Comparison of ENCODE assay signal across 8 mouse cellular contexts in genomic region chr11:83754227-83754626, GRCm38 (mm10). TPM values are rescaled to one million over a fixed set of nuclear protein-coding genes. Genes with fewer than 3 reads are reported as not detected.
A peak's percentile ranks its signal among the peaks of the same experiment; 100 is the strongest.
DNase-seq lines count a peak whose midpoint lies in the region; ATAC-seq and TF ChIP-seq lines count a peak whose summit lies in the region.

No protein-coding gene starts in this region.

- peaks cover 31% of the 10 kb centered on the region for H3K36me3 ChIP-seq in heart, embryonic 14.5 days (ENCODE audit: control insufficient read depth, insufficient read depth, low read length)
- H3K36me3 ChIP-seq in hindbrain, embryonic 12.5 days = peaks cover 35% of the 10 kb centered on the region
- peaks cover 34% of the 10 kb centered on the region for H3K36me3 ChIP-seq in midbrain, embryonic 12.5 days

- peak overlapping the region; percentile 70 for H3K4me2 ChIP-seq in heart, embryonic 14.5 days (ENCODE audit: low read length)
- H3K4me2 ChIP-seq in hindbrain, embryonic 12.5 days (replicated peaks) = peak overlapping the region; percentile 81
- peak overlapping the region; percentile 72 for H3K4me2 ChIP-seq in midbrain, embryonic 12.5 days (replicated peaks)

- peak overlapping the region; percentile 83 for H3K9ac ChIP-seq in heart, embryonic 14.5 days (ENCODE audit: low read length)
- H3K9ac ChIP-seq in hindbrain, embryonic 12.5 days = peak overlapping the region; percentile 88
- peak overlapping the region; percentile 86 for H3K9ac ChIP-seq in midbrain, embryonic 12.5 days (replicated peaks)

- intact Hi-C loops in heart, postnatal 36 days (cut with DNase I) = no loop called here

- no peak for TF ChIP-seq CTCF in bone marrow, adult 2 months (IDR thresholded peaks at IDR 0.05; ENCODE audit: control insufficient read depth, insufficient read depth, low read length)

- peaks cover 17% of the 10 kb centered on the region for H3K27me3 ChIP-seq in heart, embryonic 14.5 days (ENCODE audit: control insufficient read depth, insufficient read depth, low read length)
- peaks cover 15% of the 10 kb centered on the region for H3K27me3 ChIP-seq in hindbrain, embryonic 12.5 days
- peaks cover 12% of the 10 kb centered on the region; the same call in 1 of the 2 replicates for H3K27me3 ChIP-seq in midbrain, embryonic 12.5 days

- H3K4me3 ChIP-seq in heart, embryonic 14.5 days (ENCODE audit: control insufficient read depth in 1 of 2, insufficient read depth in 1 of 2, low read depth in 1 of 2, low read length in 2 of 2) = peak overlapping the region; percentile 79 to 89
- H3K4me3 ChIP-seq in bone marrow, adult 2 months (replicated peaks; ENCODE audit: control insufficient read depth, low read depth, low read length) = peak overlapping the region; percentile 88
- H3K4me3 ChIP-seq in hindbrain, embryonic 12.5 days = peak overlapping the region; percentile 80
- peak overlapping the region; percentile 69 for H3K4me3 ChIP-seq in midbrain, embryonic 12.5 days

- ATAC-seq in heart, embryonic 14.5 days (ENCODE audit: insufficient number of reproducible peaks, insufficient read depth, low FRiP score, low read depth) = no peak
- no peak for ATAC-seq in hindbrain, embryonic 12.5 days (ENCODE audit: low FRiP score)
- ATAC-seq in midbrain, embryonic 12.5 days (ENCODE audit: low FRiP score, low read depth) = 0 out of 2 replicates have a peak, but pooled peaks have one; percentile 38
- ATAC-seq in inflammation-experienced regulatory T-cells, adult 6 months = no peak

- WGBS in heart, embryonic 14.5 days = 15% methylated on average over 8 of the region's 8 CpGs
- 10% methylated on average over 8 of the region's 8 CpGs for WGBS in bone marrow, adult 2 months
- 7% methylated on average over 8 of the region's 8 CpGs for WGBS in hindbrain, embryonic 12.5 days
- under 1% methylated on average over 8 of the region's 8 CpGs for WGBS in midbrain, embryonic 12.5 days

- H3K27ac ChIP-seq in heart, embryonic 14.5 days (replicated peaks in 1 of 2; ENCODE audit: control insufficient read depth in 1 of 2, insufficient read depth in 1 of 2, low read depth in 2 of 2, low read length in 2 of 2) = peak overlapping the region; percentile 63 to 70; a peak in 1 of 4 replicates
- H3K27ac ChIP-seq in bone marrow, adult 2 months (ENCODE audit: control insufficient read depth, insufficient read depth, low read depth, low read length, poor library complexity) = peak overlapping the region; percentile 84
- peak overlapping the region; percentile 88 for H3K27ac ChIP-seq in hindbrain, embryonic 12.5 days
- peak overlapping the region; percentile 86 for H3K27ac ChIP-seq in midbrain, embryonic 12.5 days (replicated peaks)

- DNase-seq in heart, postnatal 36 days = no peak
- DNase-seq in natural killer cell, adult 2 months (ENCODE audit: low spot score in 2 of 2) = no peak
- no peak for DNase-seq in spleen, postnatal 36 days (ENCODE audit: low spot score in 2 of 2)

- TF ChIP-seq POLR2A in bone marrow, adult 2 months (IDR thresholded peaks at IDR 0.05; ENCODE audit: borderline replicate concordance, control insufficient read depth, low read depth, low read length) = no peak

- no peaks in the 10 kb centered on the region for H3K9me3 ChIP-seq in heart, embryonic 14.5 days (ENCODE audit: control insufficient read depth, low read length)
- no peaks in the 10 kb centered on the region for H3K9me3 ChIP-seq in hindbrain, embryonic 12.5 days (replicated peaks)
- H3K9me3 ChIP-seq in midbrain, embryonic 12.5 days = no peaks in the 10 kb centered on the region

- peaks cover 3 to 9% of the 10 kb centered on the region in 2 experiments for H3K4me1 ChIP-seq in heart, embryonic 14.5 days (ENCODE audit: control insufficient read depth in 2 of 2, insufficient read depth in 2 of 2, low read length in 2 of 2)
- H3K4me1 ChIP-seq in bone marrow, adult 2 months (ENCODE audit: control insufficient read depth, insufficient read depth, low read length) = no peaks in the 10 kb centered on the region; the same call in 1 of the 2 replicates
- H3K4me1 ChIP-seq in hindbrain, embryonic 12.5 days = peaks cover 15% of the 10 kb centered on the region
- H3K4me1 ChIP-seq in midbrain, embryonic 12.5 days = peaks cover 14% of the 10 kb centered on the region

RNA-seq across cellular contexts. Expression of gene Heatr6, which starts 0.7 kb away (rescaled TPM):
- polyA plus RNA-seq in heart, embryonic 14.5 days (2014; fragmentation: Nextera tagmentation; extraction: Ambion mirVana) = 14.7 and 17.1 TPM in 2 replicates
- 1 to 10 TPM; 5.6 to 6.6 TPM for total RNA-seq in heart, postnatal 36 days (2021)
- polyA plus RNA-seq in bone marrow, adult 2 months (2011; ENCODE audit: insufficient read depth, insufficient read length, low replicate concordance, missing spikeins) = 3.6 and 13.1 TPM in 2 replicates
- 34.1 and 37.4 TPM in 2 replicates for polyA plus RNA-seq in hindbrain, embryonic 12.5 days (2016; fragmentation: Nextera tagmentation; extraction: Ambion mirVana)
- 37.4 and 38.3 TPM in 2 replicates for polyA plus RNA-seq in midbrain, embryonic 12.5 days (2016; fragmentation: Nextera tagmentation; extraction: Ambion mirVana)
- polyA plus RNA-seq in inflammation-experienced regulatory T-cells, adult 6 months (2017; shearing (Covaris generic)) = 10 to 100 TPM; 28.7 to 42.7 (median 36.0) TPM

RNA-seq across cellular contexts. Expression of gene Wfdc21, which starts 7.5 kb away (rescaled TPM):
- not detected in 2 replicates for polyA plus RNA-seq in heart, embryonic 14.5 days (2014; fragmentation: Nextera tagmentation; extraction: Ambion mirVana)
- not detected for total RNA-seq in heart, postnatal 36 days (2021)
- polyA plus RNA-seq in bone marrow, adult 2 months (2011; ENCODE audit: insufficient read depth, insufficient read length, low replicate concordance, missing spikeins) = 220 and 706 TPM in 2 replicates
- polyA plus RNA-seq in hindbrain, embryonic 12.5 days (2016; fragmentation: Nextera tagmentation; extraction: Ambion mirVana) = not detected in 2 replicates
- polyA plus RNA-seq in midbrain, embryonic 12.5 days (2016; fragmentation: Nextera tagmentation; extraction: Ambion mirVana) = not detected in 2 replicates
- not detected for polyA plus RNA-seq in inflammation-experienced regulatory T-cells, adult 6 months (2017; shearing (Covaris generic))

RNA-seq across cellular contexts. Expression of gene Wfdc18, which starts 45.4 kb away (rescaled TPM):
- 1.8 and 5.6 TPM in 2 replicates for polyA plus RNA-seq in heart, embryonic 14.5 days (2014; fragmentation: Nextera tagmentation; extraction: Ambion mirVana)
- total RNA-seq in heart, postnatal 36 days (2021) = not detected
- not detected in 2 replicates for polyA plus RNA-seq in bone marrow, adult 2 months (2011; ENCODE audit: insufficient read depth, insufficient read length, low replicate concordance, missing spikeins)
- not detected in 2 replicates for polyA plus RNA-seq in hindbrain, embryonic 12.5 days (2016; fragmentation: Nextera tagmentation; extraction: Ambion mirVana)
- not detected in 2 replicates for polyA plus RNA-seq in midbrain, embryonic 12.5 days (2016; fragmentation: Nextera tagmentation; extraction: Ambion mirVana)
- not detected for polyA plus RNA-seq in inflammation-experienced regulatory T-cells, adult 6 months (2017; shearing (Covaris generic))

RNA-seq across cellular contexts. Expression of gene Wfdc17, which starts 50.4 kb away (rescaled TPM):
- 1.3 and 2.3 TPM in 2 replicates for polyA plus RNA-seq in heart, embryonic 14.5 days (2014; fragmentation: Nextera tagmentation; extraction: Ambion mirVana)
- total RNA-seq in heart, postnatal 36 days (2021) = 1 to 10 TPM; 2.7 to 3.7 TPM
- 8.2 and 33.5 TPM in 2 replicates for polyA plus RNA-seq in bone marrow, adult 2 months (2011; ENCODE audit: insufficient read depth, insufficient read length, low replicate concordance, missing spikeins)
- polyA plus RNA-seq in hindbrain, embryonic 12.5 days (2016; fragmentation: Nextera tagmentation; extraction: Ambion mirVana) = 0.59 and 0.65 TPM in 2 replicates
- polyA plus RNA-seq in midbrain, embryonic 12.5 days (2016; fragmentation: Nextera tagmentation; extraction: Ambion mirVana) = 0.48 and 1.4 TPM in 2 replicates
- polyA plus RNA-seq in inflammation-experienced regulatory T-cells, adult 6 months (2017; shearing (Covaris generic)) = 1 to 10 TPM in 2 of 3 experiments, under 1 TPM in 1; 0.90 to 1.9 (median 1.4) TPM

Comparison
In these comparisons a context has a peak if more than half of its experiments do, and no peak if none do; other contexts are left out.
1. RNA of gene Wfdc21, which starts 7.5 kb away (polyA plus RNA-seq): 220 to 706 TPM in bone marrow, adult 2 months; not detected in hindbrain, embryonic 12.5 days, not detected in heart, embryonic 14.5 days, not detected in midbrain, embryonic 12.5 days and not detected in inflammation-experienced regulatory T-cells, adult 6 months; every median in the first group is over 100 times any median in the second.
2. Peak in every context shown above with its lines, with median percentiles within 50 percentile points of each other: H3K27ac ChIP-seq, H3K4me2 ChIP-seq, H3K4me3 ChIP-seq and H3K9ac ChIP-seq.